Mouse (Mus musculus) liver, adult 2 months (tissue): ENCODE measurements at regions not wholly inside any gene's neighbourhood (a gene's known extent, or its start where the extent isn't known, plus 50 kb on each side); places are given as distances from the start of the nearest gene placed in this dataset.

Source experiments
- DNase-seq: peaks from one replicate; pipeline ENCODE4 v3.0.0-alpha.2; 2011; ENCODE audit warnings: low read depth, low spot score; ENCODE audit errors: extremely low read depth
- H3K27ac ChIP-seq: fragments of 200-500 bp; replicated peaks from 2 replicates; pipeline ENCODE4 v1.5.1; 2012; ENCODE audit warnings: low read depth, mild to moderate bottlenecking, control low read depth, inconsistent platforms, low read length; ENCODE audit not compliant: insufficient read depth
- H3K27me3 ChIP-seq: fragments of 200-500 bp; 2 replicates; pipeline ENCODE4 v1.6.1; 2012; ENCODE audit warnings: mild to moderate bottlenecking, moderate library complexity, low read length, inconsistent platforms; ENCODE audit not compliant: control insufficient read depth, insufficient read depth
- H3K36me3 ChIP-seq: fragments of 200-500 bp; 2 replicates; pipeline ENCODE4 v1.6.1; 2012; ENCODE audit warnings: low read length, inconsistent platforms; ENCODE audit not compliant: control insufficient read depth, insufficient read depth
- H3K4me1 ChIP-seq: fragments of 200-500 bp; 2 replicates; pipeline ENCODE4 v1.6.1; 2011; ENCODE audit warnings: low read length; ENCODE audit not compliant: control insufficient read depth, insufficient read depth
- H3K4me3 ChIP-seq: fragments of 200-500 bp; 2 replicates; pipeline ENCODE4 v1.5.1; 2011; ENCODE audit warnings: low read depth, mild to moderate bottlenecking, control low read depth, low read length, moderate library complexity; ENCODE audit not compliant: insufficient read depth
- H3K79me2 ChIP-seq: fragments of 200-500 bp; 2 replicates; pipeline ENCODE4 v1.6.1; 2012; ENCODE audit warnings: inconsistent platforms, mild to moderate bottlenecking, low read length, moderate library complexity; ENCODE audit not compliant: control insufficient read depth, insufficient read depth
- H3K9ac ChIP-seq: fragments of 200-500 bp; 2 replicates; pipeline ENCODE4 v1.6.1; 2012; ENCODE audit warnings: low read depth, mild to moderate bottlenecking, control low read depth, inconsistent platforms, low read length
- CTCF ChIP-seq: fragments of 200-500 bp; IDR thresholded peaks from 2 replicates; pipeline ENCODE4 v1.5.1; 2011; ENCODE audit warnings: low read depth, low read length, control low read depth
- POLR2A ChIP-seq: fragments of 200-500 bp; IDR thresholded peaks from 2 replicates; pipeline ENCODE4 v1.6.1; 2011; ENCODE audit warnings: low read length, control low read depth; ENCODE audit not compliant: insufficient read depth; ENCODE audit errors: extremely low read depth
- WGBS: fragments of 180-500 bp; shearing (Covaris S2); methylation state at CpG from one replicate; pipeline ENCODE4 v1.1.7; 2018; 5-methylcytosine and 5-hydroxymethylcytosine counted together

- H3K4me1 ChIP-seq: no peaks in the 10 kb centered on the region
- no peak overlapping the region for H3K27ac ChIP-seq
- no peaks in the 10 kb centered on the region for H3K36me3 ChIP-seq
- H3K9ac ChIP-seq: no peak overlapping the region
- no peaks in the 10 kb centered on the region for H3K79me2 ChIP-seq
- TF ChIP-seq CTCF: no peak
- no peak for TF ChIP-seq POLR2A
- H3K4me3 ChIP-seq: no peak overlapping the region
- no peak for DNase-seq
- 70% methylated on average over 4 of the region's 4 CpGs for WGBS
- no peaks in the 10 kb centered on the region for H3K27me3 ChIP-seq
Measured at GRCm38 (mm10) chr6:88984170-88984569, 82.1 kb downstream of the Tpra1 start.

DNA sequence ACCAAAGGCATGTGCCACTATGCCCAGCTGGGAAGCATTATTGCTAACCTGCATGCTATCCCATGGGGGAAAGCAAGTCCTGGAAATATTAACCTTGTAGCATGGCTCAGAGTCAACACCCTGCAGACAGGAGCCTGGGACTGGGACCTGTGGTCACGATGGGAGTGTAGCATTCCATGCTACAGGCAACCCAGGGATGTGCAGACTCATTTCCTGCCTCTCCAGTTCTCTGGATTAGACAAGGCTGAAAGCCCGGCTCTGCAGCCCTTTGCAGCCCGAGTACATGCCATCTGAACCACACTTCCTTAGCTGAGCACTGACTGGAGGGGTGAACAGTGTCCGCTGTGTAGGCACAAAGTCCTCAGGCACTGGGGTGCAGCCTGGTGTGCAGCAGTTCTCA is 82.8 kb downstream of the Tpra1 start:
- no peaks in the 10 kb centered on the region for H3K36me3 ChIP-seq
- H3K4me1 ChIP-seq: no peaks in the 10 kb centered on the region
- no peak for DNase-seq
- no peaks in the 10 kb centered on the region for H3K79me2 ChIP-seq
- TF ChIP-seq POLR2A (no peak), CTCF (no peak)
- no peak overlapping the region for H3K27ac ChIP-seq
- H3K27me3 ChIP-seq: no peaks in the 10 kb centered on the region
- H3K4me3 ChIP-seq: no peak overlapping the region
- H3K9ac ChIP-seq: no peak overlapping the region
- WGBS: 56% methylated on average over 4 of the region's 4 CpGs

GRCm38 (mm10) chr6:88988551-88988950 is 86.5 kb downstream of the Tpra1 start:
- no peak overlapping the region for H3K4me3 ChIP-seq
- no peaks in the 10 kb centered on the region for H3K4me1 ChIP-seq
- DNase-seq: no peak
- H3K27me3 ChIP-seq: no peaks in the 10 kb centered on the region
- H3K27ac ChIP-seq: no peak overlapping the region
- H3K36me3 ChIP-seq: no peaks in the 10 kb centered on the region
- TF ChIP-seq POLR2A (no peak), CTCF (no peak)
- H3K9ac ChIP-seq: no peak overlapping the region
- H3K79me2 ChIP-seq: no peaks in the 10 kb centered on the region
- WGBS: 88% methylated on average over 10 of the region's 10 CpGs

- no peak for DNase-seq
- H3K36me3 ChIP-seq: no peaks in the 10 kb centered on the region
- H3K4me3 ChIP-seq: no peak overlapping the region
- no peak overlapping the region for H3K9ac ChIP-seq
- TF ChIP-seq CTCF (no peak), POLR2A (no peak)
- 57% methylated on average over 6 of the region's 6 CpGs for WGBS
- H3K27ac ChIP-seq: no peak overlapping the region
- H3K27me3 ChIP-seq: no peaks in the 10 kb centered on the region
- no peaks in the 10 kb centered on the region for H3K4me1 ChIP-seq
- no peaks in the 10 kb centered on the region for H3K79me2 ChIP-seq
Measured at GRCm38 (mm10) chr6:88989617-88990299, 87.7 kb downstream of the Tpra1 start.

DNA sequence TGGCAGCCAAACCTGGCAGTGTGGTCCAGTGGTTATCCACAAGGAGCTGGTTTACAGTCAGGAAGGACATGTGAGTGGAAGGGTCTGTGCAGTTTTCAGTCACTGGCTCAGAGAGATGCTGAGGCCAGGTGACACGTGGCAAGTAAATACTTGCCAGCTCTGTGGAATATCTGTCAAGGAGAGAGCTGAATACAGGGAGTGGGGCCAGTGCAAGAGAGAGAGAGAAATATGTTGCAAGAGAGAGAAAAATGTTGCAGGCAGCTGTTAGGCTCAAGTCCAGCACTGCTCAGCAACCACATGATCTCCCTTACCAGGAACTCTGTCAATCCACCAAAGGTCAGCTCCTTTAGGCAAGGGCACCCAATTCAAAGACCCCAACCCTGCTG is 88.2 kb downstream of the Tpra1 start:
- WGBS: 15% methylated on average over 1 of the region's 1 CpGs
- TF ChIP-seq POLR2A (no peak), CTCF (no peak)
- H3K9ac ChIP-seq: no peak overlapping the region
- H3K27me3 ChIP-seq: no peaks in the 10 kb centered on the region
- H3K27ac ChIP-seq: no peak overlapping the region
- no peaks in the 10 kb centered on the region for H3K4me1 ChIP-seq
- H3K36me3 ChIP-seq: no peaks in the 10 kb centered on the region
- H3K79me2 ChIP-seq: no peaks in the 10 kb centered on the region
- H3K4me3 ChIP-seq: no peak overlapping the region
- DNase-seq: peak; percentile 43

- Histone ChIP-seq H3K27ac (no peak overlapping the region), H3K9ac (no peak overlapping the region), H3K4me1 (no peaks in the 10 kb centered on the region), H3K79me2 (no peaks in the 10 kb centered on the region), H3K27me3 (no peaks in the 10 kb centered on the region), H3K36me3 (no peaks in the 10 kb centered on the region), H3K4me3 (no peak overlapping the region)
- WGBS: 65% methylated on average over 3 of the region's 3 CpGs
- TF ChIP-seq POLR2A: no peak
- no peak for TF ChIP-seq CTCF
- DNase-seq: no peak
Measured at GRCm38 (mm10) chr6:88995077-88995476, 93.0 kb downstream of the Tpra1 start.
